Mouse (Mus musculus): ENCODE results near the gene Ttn. TPM values are rescaled to one million over a fixed set of nuclear protein-coding genes. Genes with fewer than 3 reads are reported as not detected.
A peak's percentile ranks its signal among the peaks of the same experiment; 100 is the strongest.

Gene Ttn
- polyA plus RNA-seq, 1 experiment from 2014 or later = 694 TPM

- no peak for ATAC-seq (replicated peaks; ENCODE audit: insufficient number of reproducible peaks, insufficient read depth, low FRiP score, low read depth)
- no peaks in the 10 kb centered on the region for H3K36me3 ChIP-seq
- H3K9me3 ChIP-seq (replicated peaks) = no peaks in the 10 kb centered on the region
- H3K4me2 ChIP-seq = peak overlapping the region; percentile 64
- no peaks in the 10 kb centered on the region for H3K27me3 ChIP-seq
- 20% methylated on average over 5 of the region's 5 CpGs for WGBS
- no peak overlapping the region for H3K9ac ChIP-seq
- no peak overlapping the region; the same call in 1 of the 2 replicates for H3K4me3 ChIP-seq
- peak overlapping the region; percentile 93 for H3K27ac ChIP-seq
- peaks cover 8% of the 10 kb centered on the region for H3K4me1 ChIP-seq (replicated peaks)
Measured at GRCm38 (mm10) chr2:76983601-76984000, 1.3 kb upstream of the Ttn start.

- WGBS = 27% methylated on average over 5 of the region's 5 CpGs
- H3K36me3 ChIP-seq = peaks cover 12% of the 10 kb centered on the region; the same call in 1 of the 2 replicates
- H3K4me3 ChIP-seq = peak overlapping the region; percentile 55
- H3K4me2 ChIP-seq = no peak overlapping the region
- H3K27me3 ChIP-seq = no peaks in the 10 kb centered on the region
- peak overlapping the region; percentile 97 for H3K27ac ChIP-seq
- H3K4me1 ChIP-seq (replicated peaks) = peaks cover 20% of the 10 kb centered on the region
- peak overlapping the region; percentile 56; the same call in 1 of the 2 replicates for H3K9ac ChIP-seq
- ATAC-seq (replicated peaks; ENCODE audit: insufficient number of reproducible peaks, insufficient read depth, low FRiP score, low read depth) = peak; percentile 80
- no peaks in the 10 kb centered on the region for H3K9me3 ChIP-seq (replicated peaks)
Measured at GRCm38 (mm10) chr2:76981717-76982116, 630 bp downstream of the Ttn start.

GRCm38 (mm10) chr2:76980146-76980545, 2.2 kb downstream of the Ttn start:
- Histone ChIP-seq H3K4me1 (replicated peaks) (peaks cover 22% of the 10 kb centered on the region), H3K36me3 (peaks cover 16% of the 10 kb centered on the region; the same call in 1 of the 2 replicates), H3K9ac (peak overlapping the region; percentile 56), H3K4me2 (peak overlapping the region; percentile 57), H3K27me3 (no peaks in the 10 kb centered on the region), H3K27ac (peak overlapping the region; percentile 91), H3K4me3 (peak overlapping the region; percentile 55), H3K9me3 (replicated peaks) (no peaks in the 10 kb centered on the region)
- ATAC-seq (replicated peaks; ENCODE audit: insufficient number of reproducible peaks, insufficient read depth, low FRiP score, low read depth) = 0 out of 2 replicates have a peak, but pooled peaks have one; percentile 25
- 31% methylated on average over 9 of the region's 9 CpGs for WGBS

GRCm38 (mm10) chr2:76977650-76978049, 4.7 kb downstream of the Ttn start:
- no peaks in the 10 kb centered on the region for H3K27me3 ChIP-seq
- no peak overlapping the region for H3K9ac ChIP-seq
- H3K4me3 ChIP-seq = no peak overlapping the region
- peak overlapping the region; percentile 16 for H3K4me2 ChIP-seq
- ATAC-seq (replicated peaks; ENCODE audit: insufficient number of reproducible peaks, insufficient read depth, low FRiP score, low read depth) = no peak
- 65% methylated on average over 6 of the region's 6 CpGs for WGBS
- H3K27ac ChIP-seq = peak overlapping the region; percentile 0; the same call in 1 of the 2 replicates
- no peaks in the 10 kb centered on the region for H3K9me3 ChIP-seq (replicated peaks)
- peaks cover 30% of the 10 kb centered on the region for H3K4me1 ChIP-seq (replicated peaks)
- peaks cover 33% of the 10 kb centered on the region; the same call in 1 of the 2 replicates for H3K36me3 ChIP-seq

- H3K27me3 ChIP-seq = no peaks in the 10 kb centered on the region
- no peak overlapping the region for H3K9ac ChIP-seq
- WGBS = 48% methylated on average over 4 of the region's 4 CpGs
- peaks cover 52% of the 10 kb centered on the region for H3K36me3 ChIP-seq
- ATAC-seq (replicated peaks; ENCODE audit: insufficient number of reproducible peaks, insufficient read depth, low FRiP score, low read depth) = no peak
- H3K4me2 ChIP-seq = no peak overlapping the region; the same call in 1 of the 2 replicates
- H3K27ac ChIP-seq = peak overlapping the region; percentile 33
- no peaks in the 10 kb centered on the region for H3K9me3 ChIP-seq (replicated peaks)
- H3K4me3 ChIP-seq = no peak overlapping the region
- H3K4me1 ChIP-seq (replicated peaks) = peaks cover 38% of the 10 kb centered on the region
Measured at GRCm38 (mm10) chr2:76972051-76972450, 10.3 kb downstream of the Ttn start.

GRCm38 (mm10) chr2:76971069-76971468, 11.3 kb downstream of the Ttn start:
- Histone ChIP-seq H3K27me3 (no peaks in the 10 kb centered on the region), H3K9ac (0 out of 2 replicates have a peak overlapping the region, but pooled peaks have one; percentile 0), H3K9me3 (replicated peaks) (no peaks in the 10 kb centered on the region), H3K4me3 (no peak overlapping the region), H3K36me3 (peaks cover 57% of the 10 kb centered on the region), H3K4me1 (replicated peaks) (peaks cover 34% of the 10 kb centered on the region), H3K27ac (no peak overlapping the region), H3K4me2 (peak overlapping the region; percentile 29; the same call in 1 of the 2 replicates)
- ATAC-seq (replicated peaks; ENCODE audit: insufficient number of reproducible peaks, insufficient read depth, low FRiP score, low read depth) = no peak
- 58% methylated on average over 5 of the region's 5 CpGs for WGBS

GRCm38 (mm10) chr2:76970669-76971068, 11.7 kb downstream of the Ttn start:
- Histone ChIP-seq H3K36me3 (peaks cover 58% of the 10 kb centered on the region), H3K4me1 (replicated peaks) (peaks cover 34% of the 10 kb centered on the region), H3K4me2 (peak overlapping the region; percentile 29), H3K27me3 (no peaks in the 10 kb centered on the region), H3K4me3 (0 out of 2 replicates have a peak overlapping the region, but pooled peaks have one; percentile 6), H3K9ac (no peak overlapping the region), H3K9me3 (replicated peaks) (no peaks in the 10 kb centered on the region), H3K27ac (peak overlapping the region; percentile 78)
- no peak for ATAC-seq (replicated peaks; ENCODE audit: insufficient number of reproducible peaks, insufficient read depth, low FRiP score, low read depth)
- WGBS = 14% methylated on average over 4 of the region's 4 CpGs

- WGBS = 22% methylated on average over 6 of the region's 6 CpGs
- Histone ChIP-seq H3K9me3 (replicated peaks) (no peaks in the 10 kb centered on the region), H3K4me3 (0 out of 2 replicates have a peak overlapping the region, but pooled peaks have one; percentile 6), H3K4me2 (peak overlapping the region; percentile 29), H3K9ac (0 out of 2 replicates have a peak overlapping the region, but pooled peaks have one; percentile 27), H3K4me1 (replicated peaks) (peaks cover 33% of the 10 kb centered on the region), H3K27me3 (no peaks in the 10 kb centered on the region), H3K36me3 (peaks cover 63% of the 10 kb centered on the region), H3K27ac (peak overlapping the region; percentile 78)
- peak; percentile 78; the same call in 1 of the 2 replicates for ATAC-seq (replicated peaks; ENCODE audit: insufficient number of reproducible peaks, insufficient read depth, low FRiP score, low read depth)
Measured at GRCm38 (mm10) chr2:76970204-76970603, 12.1 kb downstream of the Ttn start.

- H3K36me3 ChIP-seq = peaks cover 61% of the 10 kb centered on the region
- peak overlapping the region; percentile 29; the same call in 1 of the 2 replicates for H3K4me2 ChIP-seq
- no peaks in the 10 kb centered on the region for H3K27me3 ChIP-seq
- H3K4me1 ChIP-seq (replicated peaks) = peaks cover 27% of the 10 kb centered on the region
- peak overlapping the region; percentile 78 for H3K27ac ChIP-seq
- H3K4me3 ChIP-seq = no peak overlapping the region
- 69% methylated on average over 21 of the region's 21 CpGs for WGBS
- no peak for ATAC-seq (replicated peaks; ENCODE audit: insufficient number of reproducible peaks, insufficient read depth, low FRiP score, low read depth)
- H3K9ac ChIP-seq = peak overlapping the region; percentile 27; the same call in 1 of the 2 replicates
- H3K9me3 ChIP-seq (replicated peaks) = no peaks in the 10 kb centered on the region
Measured at GRCm38 (mm10) chr2:76969637-76970036, 12.7 kb downstream of the Ttn start.

GRCm38 (mm10) chr2:76968919-76969318, 13.4 kb downstream of the Ttn start:
- 28% methylated on average over 8 of the region's 8 CpGs for WGBS
- H3K4me2 ChIP-seq = no peak overlapping the region
- peaks cover 23% of the 10 kb centered on the region for H3K4me1 ChIP-seq (replicated peaks)
- ATAC-seq (replicated peaks; ENCODE audit: insufficient number of reproducible peaks, insufficient read depth, low FRiP score, low read depth) = peak; percentile 40; the same call in 1 of the 2 replicates
- no peaks in the 10 kb centered on the region for H3K27me3 ChIP-seq
- H3K9me3 ChIP-seq (replicated peaks) = no peaks in the 10 kb centered on the region
- peaks cover 63% of the 10 kb centered on the region for H3K36me3 ChIP-seq
- no peak overlapping the region for H3K4me3 ChIP-seq
- peak overlapping the region; percentile 78 for H3K27ac ChIP-seq
- H3K9ac ChIP-seq = no peak overlapping the region

- Histone ChIP-seq H3K4me3 (no peak overlapping the region), H3K27ac (no peak overlapping the region), H3K4me2 (no peak overlapping the region), H3K36me3 (peaks cover 62% of the 10 kb centered on the region), H3K4me1 (replicated peaks) (peaks cover 14% of the 10 kb centered on the region), H3K9me3 (replicated peaks) (no peaks in the 10 kb centered on the region), H3K9ac (no peak overlapping the region), H3K27me3 (no peaks in the 10 kb centered on the region)
- no peak for ATAC-seq (replicated peaks; ENCODE audit: insufficient number of reproducible peaks, insufficient read depth, low FRiP score, low read depth)
- 85% methylated on average over 6 of the region's 6 CpGs for WGBS
Measured at GRCm38 (mm10) chr2:76966582-76966981, 15.8 kb downstream of the Ttn start.

GRCm38 (mm10) chr2:76966013-76966412, 16.3 kb downstream of the Ttn start:
- whole genome bisulfite sequencing = 75% methylated on average over 2 of the region's 2 CpGs
- Histone ChIP-seq H3K4me2 (no peak overlapping the region), H3K9me3 (replicated peaks) (no peaks in the 10 kb centered on the region), H3K4me3 (no peak overlapping the region), H3K4me1 (replicated peaks) (peaks cover 8% of the 10 kb centered on the region), H3K36me3 (peaks cover 62% of the 10 kb centered on the region), H3K27ac (no peak overlapping the region), H3K27me3 (no peaks in the 10 kb centered on the region), H3K9ac (no peak overlapping the region)
- no peak for ATAC-seq (replicated peaks; ENCODE audit: insufficient number of reproducible peaks, insufficient read depth, low FRiP score, low read depth)
